Mouse (Mus musculus): ENCODE measurements around the gene Msantd3. TPM values are rescaled to one million over a fixed set of nuclear protein-coding genes. Genes with fewer than 3 reads are reported as not detected.

Msantd3 gene
- total RNA-seq, 2 experiments from 2014 or later = 25.4 to 27.6 TPM

GRCm38 (mm10) chr4:48587526-48587925, 47.8 kb downstream of the Msantd3 start:
- DNase-seq (ENCODE audit: low spot score in 2 of 2) = no peak
- intact Hi-C loops (cut with DNase I) = loop anchor here (5.0 kb wide), 2 partner anchors 40 to 95 kb away; no protein-coding TSS in a partner anchor

GRCm38 (mm10) chr4:48588576-48588975, 48.8 kb downstream of the Msantd3 start:
- intact Hi-C loops (cut with DNase I) = loop anchor here (5.0 kb wide), 2 partner anchors 39 to 94 kb away; no protein-coding TSS in a partner anchor
- DNase-seq (ENCODE audit: low spot score in 2 of 2) = no peak

- intact Hi-C loops (cut with DNase I) = no loop called here
Measured at GRCm38 (mm10) chr4:48590862-48591261, 51.1 kb downstream of the Msantd3 start.

GRCm38 (mm10) chr4:48591390-48591789, 51.7 kb downstream of the Msantd3 start:
- intact Hi-C loops (cut with DNase I) = no loop called here
- no peak for DNase-seq (ENCODE audit: low spot score in 2 of 2)

More at GRCm38 (mm10) chr4:48590862-48591261, 51.1 kb downstream of the Msantd3 start:
- DNase-seq (ENCODE audit: low spot score in 2 of 2) = no peak

- intact Hi-C loops (cut with DNase I) = no loop called here
- no peak for DNase-seq (ENCODE audit: low spot score in 2 of 2)
Measured at GRCm38 (mm10) chr4:48592328-48592727, 52.6 kb downstream of the Msantd3 start.

- intact Hi-C loops (cut with DNase I) = no loop called here
- DNase-seq (ENCODE audit: low spot score in 2 of 2) = no peak
Measured at GRCm38 (mm10) chr4:48592844-48593243, 53.1 kb downstream of the Msantd3 start.

GRCm38 (mm10) chr4:48596111-48596510, 56.4 kb downstream of the Msantd3 start:
- no peak for DNase-seq (ENCODE audit: low spot score in 2 of 2)
- intact Hi-C loops (cut with DNase I) = no loop called here

GRCm38 (mm10) chr4:48605650-48606049, 65.9 kb downstream of the Msantd3 start:
- intact Hi-C loops (cut with DNase I) = no loop called here
- DNase-seq (ENCODE audit: low spot score in 2 of 2) = no peak

GRCm38 (mm10) chr4:48609485-48609884, 69.8 kb downstream of the Msantd3 start:
- DNase-seq (ENCODE audit: low spot score in 2 of 2) = peak; percentile 41 to 80
- intact Hi-C loops (cut with DNase I) = no loop called here

GRCm38 (mm10) chr4:48610251-48610650, 70.5 kb downstream of the Msantd3 start:
- DNase-seq (ENCODE audit: low spot score in 2 of 2) = peak; percentile 30 to 54
- intact Hi-C loops (cut with DNase I) = no loop called here

Other genes starting within 250 kb of the Msantd3 start
- 10 to 100 TPM; 22.9 to 23.3 TPM for gene Tex10, start 66.5 kb upstream of the Msantd3 start, total RNA-seq (2021)
- 100 to 1,000 TPM; 124 to 134 TPM for gene Tmeff1, start 45.2 kb downstream of the Msantd3 start, total RNA-seq (2021)
- 1 to 10 TPM; 1.7 to 2.1 TPM for gene Cavin4, start 123.6 kb downstream of the Msantd3 start, total RNA-seq (2021)